Comparison of ENCODE assay signal across 20 mouse cellular contexts in genomic region chr16:44611525-44611924, GRCm38 (mm10).
"Had no signal": no experiment of that assay in that cellular context is flagged by ENCODE, and none has a peak within 500 bp of the region (broad histone marks: within the 10 kb centered on the region; RNA-seq: fewer than 3 reads in every experiment).

No protein-coding gene starts in this region.

- H3K9ac ChIP-seq: liver, embryonic 14.5 days; liver, postnatal 0 days; lung, embryonic 14.5 days; neural tube, embryonic 12.5 days; neural tube, embryonic 15.5 days had no signal

- H3K4me1 ChIP-seq: megakaryocyte, embryonic 14.5 days had no signal

- DNase-seq: kidney, adult 2 months; kidney, postnatal 25 days; layer of hippocampus, adult 9-11 months; liver, postnatal 0 days; lung, embryonic 14.5 days; midbrain, embryonic 14.5 days; retina, postnatal 1 day; right cerebral cortex, postnatal 25 days; spleen, adult 18-20 months; thymus, adult 18-20 months; thymus, postnatal 36 days had no signal

- H3K4me2 ChIP-seq: liver, embryonic 11.5 days; lung, embryonic 14.5 days; neural tube, embryonic 12.5 days; neural tube, embryonic 15.5 days had no signal

- H3K9me3 ChIP-seq: megakaryocyte, embryonic 14.5 days; midbrain, embryonic 10.5 days; neural tube, embryonic 12.5 days; neural tube, embryonic 15.5 days had no signal

- ATAC-seq: liver, postnatal 0 days; lung, postnatal 0 days had no signal

- H3K4me3 ChIP-seq: layer of hippocampus, adult 2 months; megakaryocyte, embryonic 14.5 days; midbrain, embryonic 10.5 days; neural tube, embryonic 12.5 days; neural tube, embryonic 15.5 days had no signal

- H3K27me3 ChIP-seq: megakaryocyte, embryonic 14.5 days; neural tube, embryonic 12.5 days; neural tube, embryonic 15.5 days had no signal

- H3K36me3 ChIP-seq: midbrain, embryonic 10.5 days; neural tube, embryonic 12.5 days; neural tube, embryonic 15.5 days had no signal

- H3K27ac ChIP-seq: kidney, postnatal 0 days; layer of hippocampus, adult 2 months; liver, embryonic 14.5 days; midbrain, embryonic 10.5 days; neural tube, embryonic 12.5 days; neural tube, embryonic 15.5 days had no signal
